Mouse (Mus musculus) left cerebral cortex, postnatal 14 days (tissue): Measurements from ENCODE around the gene Bmf. TPM values are rescaled to one million over a fixed set of nuclear protein-coding genes. Genes with fewer than 3 reads are reported as not detected.
"Not testable (repeated sequence)": the region's sequence is repeated elsewhere in the genome, so short reads cannot be mapped to it uniquely, and the experiment has no call there.

ENCODE experiments used
- DNase-seq, 2 experiments: peaks; one replicate each; pipeline ENCODE4 v3.0.0; 2021 to 2022; ENCODE audit warnings: low spot score in 2 of 2, mixed read lengths in 1 of 2
- intact Hi-C: fragments of 180-260 bp; cut with DNase I; formaldehyde crosslinking; loops from one replicate; pipeline ENCODE4 v1.15.1; 2025
- long read RNA-seq, 2 experiments: library from polyadenylated mRNA; stranded (forward); transcript quantifications; one replicate each; pipeline ENCODE4 v2.0.0; 2021
- total RNA-seq, 2 experiments: library from RNA; stranded (reverse); gene quantifications; 2 replicates each; pipeline ENCODE4 v1.2.3; 2021

Bmf gene
- total RNA-seq, result 1 to 10 TPM; 3.8 to 4.4 TPM
- long read RNA-seq, experiment 1, partial matches to known transcripts, result 0 of 1 reads
- long read RNA-seq, experiment 1, other reads (novel, unspliced or antisense), result 1 of 1 reads
- long read RNA-seq, experiment 2, result 0 reads

DNA sequence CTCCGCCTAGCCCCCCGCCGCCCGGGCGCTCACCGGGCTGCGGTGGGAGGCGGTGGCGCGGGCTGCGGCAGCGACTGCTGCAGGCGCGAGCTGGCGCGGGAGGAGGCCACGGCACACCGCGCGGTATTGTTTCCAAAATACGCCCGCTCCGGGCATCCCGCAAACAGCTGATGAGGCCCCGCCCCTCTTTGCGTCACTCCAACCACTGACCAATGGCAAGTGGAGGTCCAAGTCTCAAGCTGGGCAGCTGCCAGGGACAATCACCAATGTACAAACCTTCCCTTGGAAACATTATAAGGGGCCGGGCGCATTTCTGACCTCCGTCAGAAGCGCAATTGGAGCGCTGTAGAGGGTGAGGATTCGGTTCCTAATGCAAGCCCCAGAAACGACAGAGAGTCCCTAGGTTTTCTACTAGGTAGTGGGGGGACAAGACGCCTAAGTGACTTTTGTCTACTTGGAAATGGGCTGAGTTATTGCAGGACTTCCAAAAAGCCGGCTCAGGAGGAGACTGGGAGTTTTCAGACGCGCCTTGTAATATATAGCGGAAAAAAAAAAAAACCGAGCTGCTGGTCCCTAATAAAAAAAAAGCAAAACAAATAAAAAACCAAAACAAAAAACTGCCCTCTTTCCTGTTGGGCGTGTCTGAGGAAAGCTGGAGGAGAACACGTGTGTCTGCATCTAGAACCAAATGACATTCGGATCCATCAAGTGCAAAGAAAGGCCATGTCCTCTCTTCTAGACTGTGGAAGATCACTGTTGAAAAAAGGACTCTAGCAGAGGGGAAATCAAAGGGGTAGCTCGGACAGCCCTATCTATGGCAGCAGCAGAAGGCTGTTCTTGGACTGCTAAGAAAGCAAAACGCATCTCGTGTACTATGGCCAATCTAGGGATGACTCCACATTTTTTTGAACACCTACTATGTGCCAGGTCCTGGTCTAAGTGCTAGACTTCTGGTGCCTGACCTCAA lies at the start of gene Bmf:
TSS of gene Bmf (minus strand) at position 181 of the 967 bp plus-strand sequence.
- peak; percentile 95 to 97 for DNase-seq

GRCm38 (mm10) chr2:118599087-118599486 lies 49.6 kb upstream of the Bmf start:
- intact Hi-C loops, result loop anchor here (5.0 to 10.0 kb wide), 2 partner anchors 52 to 334 kb away; partner anchors contain the start of gene Bmf
- no peak for DNase-seq

More for the DNA sequence above, at the start of gene Bmf:
- intact Hi-C loops, result loop anchor here (5.0 kb wide), 2 partner anchors 48 to 62 kb away; partner anchors contain the start of gene Bub1b

- DNase-seq, result peak; percentile 90 to 92
- intact Hi-C loops, result loop anchor here (5.0 to 10.0 kb wide), 2 partner anchors 51 to 333 kb away; partner anchors contain the start of gene Bmf
Observed at GRCm38 (mm10) chr2:118597673-118598568, 48.4 kb upstream of the Bmf start, which contains the start of gene Bub1b. Bub1b (plus strand) TSS chr2:118598211.

- intact Hi-C loops, result loop anchor here (10.0 kb wide), 1 partner anchor 326 kb away; no protein-coding TSS in a partner anchor
- no peak for DNase-seq
Observed at GRCm38 (mm10) chr2:118591083-118591482, 41.6 kb upstream of the Bmf start.

DNA sequence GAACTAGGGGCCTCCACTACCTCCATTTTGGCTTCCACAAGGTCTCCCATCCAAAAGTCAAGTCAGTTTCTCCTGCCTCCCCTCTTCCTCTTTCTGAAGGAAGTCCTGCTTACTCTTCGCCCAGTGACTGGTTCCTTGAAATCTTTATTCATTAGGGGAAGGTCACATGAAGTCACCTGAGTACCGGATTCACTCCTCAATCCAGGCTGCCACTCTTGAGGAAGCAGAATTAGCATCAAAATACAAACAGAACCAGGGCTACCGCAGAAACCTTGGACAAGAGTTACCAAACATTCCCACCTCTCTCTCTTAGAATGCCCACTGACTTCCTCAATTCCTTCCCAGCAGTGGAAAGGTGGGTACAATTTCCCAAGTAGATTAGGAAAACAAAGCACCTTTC lies 38.2 kb upstream of the Bmf start:
- no peak for DNase-seq
- intact Hi-C loops, result no loop called here

DNA sequence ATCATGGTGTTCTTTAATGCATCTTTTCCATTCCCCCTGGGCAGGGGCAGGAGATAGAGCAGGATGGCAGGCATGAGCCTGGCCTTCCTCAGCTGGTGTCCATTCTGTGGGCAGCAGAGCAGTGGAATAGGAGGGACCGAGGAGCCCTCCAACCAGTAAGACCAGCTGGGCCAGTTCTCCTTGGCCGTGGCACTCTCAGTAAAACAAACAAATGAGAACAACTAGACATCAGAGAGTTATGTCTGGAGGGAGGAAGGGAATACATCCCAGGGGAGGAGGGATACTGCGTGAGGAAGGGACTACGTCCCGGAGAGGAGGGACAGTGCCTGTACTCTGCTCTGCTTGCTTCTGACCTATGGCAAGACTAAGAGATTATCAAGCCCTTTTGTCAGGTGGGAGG lies 36.5 kb upstream of the Bmf start:
- no peak for DNase-seq
- intact Hi-C loops, result no loop called here

- DNase-seq, result no peak
- intact Hi-C loops, result no loop called here
Observed at GRCm38 (mm10) chr2:118573135-118573534, 23.6 kb upstream of the Bmf start.

- no peak for DNase-seq
- intact Hi-C loops, result no loop called here
Observed at GRCm38 (mm10) chr2:118572183-118572836, 22.8 kb upstream of the Bmf start.

GRCm38 (mm10) chr2:118570939-118571338 lies 21.5 kb upstream of the Bmf start:
- intact Hi-C loops, result no loop called here
- no peak for DNase-seq

DNA sequence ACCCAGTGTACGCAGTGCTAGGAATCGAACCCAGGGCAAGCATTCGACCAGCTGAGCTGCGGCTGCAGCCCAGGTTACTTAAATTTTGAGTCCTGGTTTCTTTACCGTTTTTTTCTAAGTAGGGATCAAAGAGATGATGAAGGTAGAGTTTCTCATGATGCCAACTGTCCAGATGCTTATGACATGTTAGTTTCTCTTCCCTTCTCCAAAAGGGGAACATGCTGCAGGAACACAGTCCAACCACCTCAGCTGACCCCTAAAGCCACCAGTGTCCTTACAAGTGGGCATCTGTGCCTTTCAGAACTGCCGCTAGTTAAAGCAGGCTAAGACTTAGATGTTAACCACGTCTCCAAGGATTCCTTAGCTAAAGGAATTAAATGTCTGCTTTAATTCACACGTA lies 17.7 kb upstream of the Bmf start:
- DNase-seq, result no peak
- intact Hi-C loops, result no loop called here

- no peak for DNase-seq
- intact Hi-C loops, result no loop called here
Observed at GRCm38 (mm10) chr2:118562431-118562830, 12.9 kb upstream of the Bmf start.

- DNase-seq, result no peak
- intact Hi-C loops, result no loop called here
Observed at GRCm38 (mm10) chr2:118562015-118562414, 12.5 kb upstream of the Bmf start.

DNA sequence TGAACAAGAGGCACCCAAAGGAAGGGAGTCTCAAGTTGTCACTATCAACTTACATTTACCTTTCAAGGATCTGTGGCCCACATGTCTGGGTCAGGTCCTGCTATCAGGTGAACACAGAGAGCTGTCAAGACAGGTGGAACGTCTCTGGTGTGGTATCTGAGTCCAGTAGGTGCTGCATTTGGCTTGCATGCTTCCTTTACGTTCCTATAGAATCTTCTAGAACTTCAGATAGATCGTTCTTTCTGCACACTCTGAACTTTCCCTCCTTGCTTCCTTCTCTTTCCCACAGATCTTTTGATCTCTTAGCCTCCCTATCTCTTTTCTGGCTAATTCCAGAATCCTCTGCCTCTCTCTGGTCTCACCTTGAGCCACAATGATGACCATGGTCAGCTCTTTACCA lies 8.9 kb upstream of the Bmf start:
- intact Hi-C loops, result no loop called here
- no peak for DNase-seq

DNA sequence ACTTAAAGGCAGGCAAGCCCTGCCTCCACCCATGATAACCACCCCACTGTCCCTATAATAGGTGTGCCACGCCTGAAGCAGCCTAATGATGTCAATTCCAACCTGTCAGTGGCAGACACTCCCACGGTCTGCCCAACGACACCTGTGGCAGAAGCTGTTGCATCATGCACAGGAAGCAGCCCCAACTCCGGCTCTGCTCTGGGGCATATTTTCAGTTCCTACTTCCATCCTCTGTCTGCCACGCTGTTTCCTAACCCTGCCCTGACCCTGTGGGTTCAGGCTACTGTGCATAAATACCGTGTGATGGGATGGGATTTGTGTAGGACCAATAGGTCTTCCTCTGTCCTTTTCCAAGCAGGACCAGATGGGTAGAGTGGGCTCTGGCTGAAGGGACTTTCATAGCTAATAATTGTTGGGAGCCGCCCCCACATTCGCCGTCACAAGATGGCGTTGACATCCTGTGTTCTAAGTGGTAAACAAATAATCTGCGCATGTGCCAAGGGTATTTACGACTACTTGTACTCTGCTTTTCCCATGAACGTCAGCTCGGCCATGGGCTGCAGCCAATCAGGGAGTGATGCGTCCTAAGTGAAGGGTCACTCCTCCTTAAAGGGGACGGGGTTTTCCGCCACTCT lies 5.0 kb upstream of the Bmf start:
- intact Hi-C loops, result not testable (repeated sequence)
- DNase-seq, result peak; percentile 33 to 61

- no peak for DNase-seq
- intact Hi-C loops, result no loop called here
Observed at GRCm38 (mm10) chr2:118551606-118552005, 2.1 kb upstream of the Bmf start.

DNA sequence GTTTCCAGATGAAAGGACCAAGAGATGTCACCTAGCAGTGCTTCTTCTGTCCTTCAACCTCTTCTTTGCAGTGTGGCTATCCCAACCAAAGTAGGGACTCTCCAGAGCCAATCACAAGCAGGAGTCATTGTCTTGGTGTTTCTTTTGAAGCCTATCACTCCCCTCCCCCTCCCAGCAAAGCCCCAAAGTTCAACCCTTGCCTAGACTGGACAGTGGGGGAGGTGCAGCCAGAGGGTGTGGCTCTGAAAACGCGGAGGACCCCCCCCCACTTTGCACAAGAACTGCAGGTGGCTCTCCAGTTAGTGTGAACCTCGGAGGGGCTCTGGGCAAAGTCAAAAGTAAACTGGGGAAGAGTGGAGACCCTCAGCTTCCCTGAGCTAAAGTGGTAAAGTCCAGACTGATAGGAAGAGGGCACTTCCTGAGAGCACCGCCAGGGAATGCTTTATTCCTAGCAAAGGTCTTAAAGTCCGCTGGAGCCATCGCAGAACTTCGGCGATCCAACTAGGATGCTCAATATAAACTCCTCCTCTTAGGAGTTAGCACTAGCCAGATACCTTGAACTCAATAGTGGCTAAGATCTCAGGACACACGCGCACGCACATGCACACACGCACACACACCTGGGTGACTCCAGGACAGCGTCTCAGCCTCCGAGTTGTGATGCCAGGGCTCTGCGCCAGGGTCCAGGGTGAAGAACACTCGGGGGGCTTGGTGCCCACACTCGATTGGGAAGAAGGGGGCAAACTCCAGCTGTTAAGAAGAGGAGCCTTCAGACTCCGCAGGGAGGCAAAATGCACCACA lies 866 bp downstream of the Bmf start:
- intact Hi-C loops, result loop anchor here (5.0 kb wide), 2 partner anchors 49 to 61 kb away; partner anchors contain the start of gene Bub1b
- DNase-seq, result no peak

DNA sequence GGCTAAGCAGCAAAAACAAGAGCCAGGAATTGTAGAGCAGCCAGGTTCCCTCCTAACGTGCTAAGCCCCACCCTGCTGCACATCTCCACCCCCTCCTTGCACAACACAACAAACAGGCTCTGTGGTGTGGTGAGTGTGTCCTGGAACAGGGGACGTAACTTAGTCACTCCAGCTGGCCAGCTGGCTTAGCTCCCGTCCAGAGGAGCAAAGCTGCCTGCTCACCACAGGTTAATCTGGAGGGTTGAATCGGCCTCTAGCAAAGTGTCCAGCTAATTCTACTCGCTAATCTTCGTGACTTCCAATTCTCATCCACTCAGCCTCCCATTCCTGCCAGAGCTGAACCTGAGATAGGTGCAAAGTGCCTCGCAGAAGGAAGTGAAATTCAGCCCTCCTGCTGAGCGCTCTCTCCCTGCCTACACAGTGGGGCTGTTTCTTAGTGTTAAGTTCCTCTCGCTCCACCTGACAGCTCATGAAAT lies 1.9 kb downstream of the Bmf start:
- DNase-seq, result no peak
- intact Hi-C loops, result loop anchor here (5.0 kb wide), 2 partner anchors 50 to 60 kb away; partner anchors contain the start of gene Bub1b
